Mouse (Mus musculus) MEL (cell line): ENCODE data around the gene Ntmt1. TPM values are rescaled to one million over a fixed set of nuclear protein-coding genes. Genes with fewer than 3 reads are reported as not detected.

Source experiments
- DNase-seq: peaks from one replicate; pipeline ENCODE4 v3.0.0; 2011; ENCODE audit warnings: low read depth, low spot score
- H3K27ac ChIP-seq: 2 replicates; pipeline ENCODE4 v1.5.1; 2012; ENCODE audit warnings: low read depth, mild to moderate bottlenecking, control low read depth, low read length, moderate library complexity; ENCODE audit not compliant: control insufficient read depth
- H3K27me3 ChIP-seq, 2 experiments: fragments of 150-350 bp in 1 of 2; sonication (generic) in 1 of 2; 2 replicates each; pipeline ENCODE4 v1.6.1; 2012; ENCODE audit warnings: low read length in 2 of 2, mild to moderate bottlenecking in 2 of 2, improper control_type of control experiment in 1 of 2, moderate library complexity in 1 of 2; ENCODE audit not compliant: insufficient read depth in 2 of 2, control insufficient read depth in 1 of 2
- H3K36me3 ChIP-seq, 2 experiments: 2 replicates each; pipeline ENCODE4 v1.6.1; 2012 to 2014; ENCODE audit warnings: low read length in 2 of 2, improper control_type of control experiment in 1 of 2, inconsistent platforms in 1 of 2, mild to moderate bottlenecking in 1 of 2; ENCODE audit not compliant: insufficient read depth in 2 of 2, control insufficient read depth in 1 of 2
- H3K4me1 ChIP-seq, 2 experiments: fragments of 150-350 bp in 1 of 2; sonication (generic) in 1 of 2; 2 replicates each; pipeline ENCODE4 v1.6.1; 2012; ENCODE audit warnings: low read length in 2 of 2, improper control_type of control experiment in 1 of 2, mild to moderate bottlenecking in 1 of 2; ENCODE audit not compliant: insufficient read depth in 2 of 2, control insufficient read depth in 1 of 2
- H3K4me3 ChIP-seq, 2 experiments: fragments of 150-350 bp in 1 of 2; sonication (generic) in 1 of 2; 2 replicates each; pipeline ENCODE4 v1.5.1; 2012; ENCODE audit warnings: low read depth in 2 of 2, low read length in 2 of 2, mild to moderate bottlenecking in 2 of 2, moderate library complexity in 2 of 2, control low read depth in 1 of 2, improper control_type of control experiment in 1 of 2; ENCODE audit not compliant: control insufficient read depth in 1 of 2, insufficient read depth in 1 of 2
- H3K79me2 ChIP-seq: 2 replicates; pipeline ENCODE4 v1.6.1; 2012; ENCODE audit warnings: mild to moderate bottlenecking, low read length, moderate library complexity; ENCODE audit not compliant: control insufficient read depth, poor library complexity, insufficient read depth
- H3K9ac ChIP-seq: 2 replicates; pipeline ENCODE4 v1.6.1; 2012; ENCODE audit warnings: low read depth, mild to moderate bottlenecking, control low read depth, low read length, moderate library complexity; ENCODE audit not compliant: control insufficient read depth, poor library complexity, severe bottlenecking
- H3K9me3 ChIP-seq: fragments of 150-350 bp; sonication (generic); replicated peaks from 2 replicates; pipeline ENCODE4 v1.6.1; 2012; ENCODE audit warnings: mild to moderate bottlenecking, low read length, improper control_type of control experiment, moderate library complexity; ENCODE audit not compliant: insufficient read depth
- BHLHE40 ChIP-seq: IDR thresholded peaks from 2 replicates; pipeline ENCODE4 v1.6.1; 2012; ENCODE audit warnings: low read depth, mild to moderate bottlenecking, inconsistent platforms, low read length, improper control_type of control experiment, borderline replicate concordance
- CHD2 ChIP-seq: IDR thresholded peaks from 2 replicates; pipeline ENCODE4 v1.6.1; 2011; ENCODE audit warnings: low read length, improper control_type of control experiment
- CTCF ChIP-seq, 3 experiments: IDR thresholded peaks in 2 of 3; conservative IDR thresholded peaks in 1 of 3; 2 replicates each; pipeline ENCODE4 v1.5.1; 2011 to 2012; ENCODE audit warnings: low read length in 3 of 3, low read depth in 2 of 3, mild to moderate bottlenecking in 2 of 3, improper control_type of control experiment in 1 of 3, inconsistent platforms in 1 of 3, mixed read lengths in 1 of 3, moderate library complexity in 1 of 3; ENCODE audit not compliant: control insufficient read depth in 1 of 3, insufficient read depth in 1 of 3, poor library complexity in 1 of 3, severe bottlenecking in 1 of 3
- E2F4 ChIP-seq: IDR thresholded peaks from 2 replicates; pipeline ENCODE4 v1.6.1; 2011; ENCODE audit warnings: low read depth, low read length, improper control_type of control experiment, borderline replicate concordance
- ELF1 ChIP-seq: IDR thresholded peaks from 2 replicates; pipeline ENCODE4 v1.6.1; 2014; ENCODE audit warnings: low read depth, mild to moderate bottlenecking, inconsistent platforms, low read length, improper control_type of control experiment, moderate library complexity
- EP300 ChIP-seq, 2 experiments: IDR thresholded peaks; 2 replicates each; pipeline ENCODE4 v1.6.1; 2011; ENCODE audit warnings: improper control_type of control experiment in 2 of 2, low read length in 2 of 2, low read depth in 1 of 2, mild to moderate bottlenecking in 1 of 2
- GABPA ChIP-seq: IDR thresholded peaks from 2 replicates; pipeline ENCODE4 v1.6.1; 2012; ENCODE audit warnings: low read depth, mild to moderate bottlenecking, inconsistent platforms, low read length, improper control_type of control experiment, moderate library complexity
- HCFC1 ChIP-seq: IDR thresholded peaks from 2 replicates; pipeline ENCODE4 v1.6.1; 2012; ENCODE audit warnings: low read depth, mild to moderate bottlenecking, inconsistent platforms, low read length, improper control_type of control experiment, moderate library complexity
- JUND ChIP-seq: IDR thresholded peaks from 2 replicates; pipeline ENCODE4 v1.6.1; 2011; ENCODE audit warnings: low read depth, mild to moderate bottlenecking, improper control_type of control experiment, low read length
- MAX ChIP-seq: IDR thresholded peaks from 2 replicates; pipeline ENCODE4 v1.6.1; 2011; ENCODE audit warnings: low read length, improper control_type of control experiment
- MAZ ChIP-seq: IDR thresholded peaks from 2 replicates; pipeline ENCODE4 v1.6.1; 2012; ENCODE audit warnings: low read depth, mild to moderate bottlenecking, inconsistent platforms, low read length, improper control_type of control experiment
- MEF2A ChIP-seq: IDR thresholded peaks from 2 replicates; pipeline ENCODE4 v1.6.1; 2014; ENCODE audit warnings: low read depth, mild to moderate bottlenecking, inconsistent platforms, low read length, improper control_type of control experiment; ENCODE audit not compliant: poor library complexity, insufficient replicate concordance, severe bottlenecking; ENCODE audit errors: extremely low read depth
- MXI1 ChIP-seq: IDR thresholded peaks from 2 replicates; pipeline ENCODE4 v1.6.1; 2011; ENCODE audit warnings: mild to moderate bottlenecking, low read depth, low read length, improper control_type of control experiment
- MYC ChIP-seq: IDR thresholded peaks from 2 replicates; pipeline ENCODE4 v1.6.1; 2011; ENCODE audit warnings: low read depth, mild to moderate bottlenecking, low read length, improper control_type of control experiment, moderate library complexity
- NELFE ChIP-seq: IDR thresholded peaks from 2 replicates; pipeline ENCODE4 v1.6.1; 2011; ENCODE audit warnings: low read depth, low read length, improper control_type of control experiment
- POLR2A ChIP-seq, 2 experiments: IDR thresholded peaks; 2 replicates each; pipeline ENCODE4 v1.6.1; 2011 to 2012; ENCODE audit warnings: low read length in 2 of 2, mild to moderate bottlenecking in 2 of 2, control low read depth in 1 of 2, improper control_type of control experiment in 1 of 2, low read depth in 1 of 2, moderate library complexity in 1 of 2; ENCODE audit not compliant: control insufficient read depth in 1 of 2, insufficient read depth in 1 of 2, poor library complexity in 1 of 2
- RAD21 ChIP-seq: IDR thresholded peaks from 2 replicates; pipeline ENCODE4 v1.6.1; 2011; ENCODE audit warnings: mild to moderate bottlenecking, low read depth, low read length, improper control_type of control experiment
- RCOR1 ChIP-seq: IDR thresholded peaks from 2 replicates; pipeline ENCODE4 v1.6.1; 2012; ENCODE audit warnings: low read depth, mild to moderate bottlenecking, inconsistent platforms, low read length, improper control_type of control experiment
- TAL1 ChIP-seq: IDR thresholded peaks from 2 replicates; pipeline ENCODE4 v1.6.1; 2012; ENCODE audit warnings: mild to moderate bottlenecking, inconsistent platforms, low read length, moderate library complexity, mixed read lengths
- TBP ChIP-seq: IDR thresholded peaks from 2 replicates; pipeline ENCODE4 v1.8.0; 2011; ENCODE audit warnings: low read depth, low read length, improper control_type of control experiment
- UBTF ChIP-seq: IDR thresholded peaks from 2 replicates; pipeline ENCODE4 v1.6.1; 2012; ENCODE audit warnings: low read depth, mild to moderate bottlenecking, inconsistent platforms, low read length, improper control_type of control experiment, moderate library complexity, borderline replicate concordance; ENCODE audit not compliant: insufficient read depth
- USF1 ChIP-seq: IDR thresholded peaks from 2 replicates; pipeline ENCODE4 v1.6.1; 2014; ENCODE audit warnings: low read depth, mild to moderate bottlenecking, inconsistent platforms, low read length, improper control_type of control experiment, moderate library complexity
- USF2 ChIP-seq, 2 experiments: IDR thresholded peaks; 2 replicates each; pipeline ENCODE4 v1.6.1; 2011 to 2012; ENCODE audit warnings: improper control_type of control experiment in 2 of 2, low read length in 2 of 2, borderline replicate concordance in 1 of 2, inconsistent platforms in 1 of 2, low read depth in 1 of 2, mild to moderate bottlenecking in 1 of 2; ENCODE audit not compliant: insufficient read depth in 1 of 2
- ZC3H11A ChIP-seq: IDR thresholded peaks from 2 replicates; pipeline ENCODE4 v1.6.1; 2012; ENCODE audit warnings: low read depth, mild to moderate bottlenecking, inconsistent platforms, low read length, improper control_type of control experiment
- ZMIZ1 ChIP-seq: IDR thresholded peaks from 2 replicates; pipeline ENCODE4 v1.6.1; 2012; ENCODE audit warnings: low read depth, mild to moderate bottlenecking, inconsistent platforms, low read length, improper control_type of control experiment, moderate library complexity
- ZNF384 ChIP-seq: IDR thresholded peaks from 2 replicates; pipeline ENCODE4 v1.6.1; 2012; ENCODE audit warnings: low read depth, mild to moderate bottlenecking, inconsistent platforms, low read length, improper control_type of control experiment
- polyA plus RNA-seq, 2 experiments: library from polyadenylated mRNA; stranded (reverse) in 1 of 2; unstranded in 1 of 2; fragments of >175 nt in 1 of 2; fragments of >200 nt in 1 of 2; gene quantifications; 2 replicates each; pipeline versions ENCODE4 v1.2.1 to v1.2.4; 2012; ENCODE audit warnings: low replicate concordance in 2 of 2, low read depth in 1 of 2; ENCODE audit not compliant: insufficient read length in 2 of 2, insufficient read depth in 1 of 2, missing spikeins in 1 of 2
- total RNA-seq: library from RNA; depleted of rRNA; stranded (reverse); fragments of 300-350 nt; gene quantifications from 2 replicates; pipeline ENCODE4 v1.2.3, GENCODE M21; 2012

Ntmt1 gene
- total and polyA plus RNA-seq, 3 experiments, result 58.9 to 83.2 TPM; not detected in 1

DNA sequence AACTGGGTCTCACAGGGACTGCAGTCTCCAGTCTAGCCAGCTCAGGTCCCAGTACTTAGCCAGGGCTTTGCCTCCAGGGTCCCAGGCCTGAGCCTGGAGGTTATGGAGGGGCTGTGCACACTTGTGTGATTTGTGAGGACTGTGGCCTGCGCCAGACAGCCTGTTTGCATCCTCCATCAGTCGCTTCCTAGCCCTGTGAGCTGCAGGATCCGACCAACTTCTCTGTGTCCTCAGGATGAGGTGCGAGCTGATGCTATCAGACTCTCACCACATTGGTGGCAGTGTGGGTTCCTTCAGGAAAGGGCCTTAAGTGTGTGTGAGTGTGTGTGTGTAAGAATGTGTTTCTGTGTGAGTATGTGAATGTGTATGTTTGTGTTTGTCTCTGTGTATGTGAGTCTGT, 20.2 kb upstream of the Ntmt1 start:
- Histone ChIP-seq H3K9ac (no peak overlapping the region), H3K79me2 (no peaks in the 10 kb centered on the region), H3K36me3 (no peaks in the 10 kb centered on the region), H3K4me3 (no peak overlapping the region), H3K9me3 (no peaks in the 10 kb centered on the region), H3K27ac (no peak overlapping the region), H3K27me3 (no peaks in the 10 kb centered on the region), H3K4me1 (peaks cover 0 to 9% of the 10 kb centered on the region in 2 experiments)
- DNase-seq, result no peak
- TF ChIP-seq MEF2A (no peak), JUND (no peak), NELFE (no peak), CHD2 (no peak), BHLHE40 (no peak), TBP (no peak), RAD21 (no peak), MAX (no peak), CTCF (IDR thresholded peaks at IDR 0.05 in 2 of 3, conservative IDR thresholded peaks at IDR 0.05 in 1 of 3; ENCODE audit: control insufficient read depth in 1 of 3, insufficient read depth in 1 of 3, low read depth in 2 of 3, low read length in 3 of 3, poor library complexity in 1 of 3, severe bottlenecking in 1 of 3) (no peak), EP300 (IDR thresholded peaks at IDR 0.05; ENCODE audit: low read depth in 1 of 2, low read length in 2 of 2) (no peak), HCFC1 (no peak), USF2 (IDR thresholded peaks at IDR 0.05; ENCODE audit: borderline replicate concordance in 1 of 2, insufficient read depth in 1 of 2, low read depth in 1 of 2, low read length in 2 of 2) (no peak), MAZ (no peak), UBTF (no peak), ZMIZ1 (no peak), ZC3H11A (no peak), MXI1 (no peak), MYC (no peak)

GRCm38 (mm10) chr2:30792061-30792460, 15.6 kb upstream of the Ntmt1 start:
- H3K36me3 ChIP-seq, result peaks cover 0 to 4% of the 10 kb centered on the region in 2 experiments; a peak in 2 of 4 replicates
- H3K4me3 ChIP-seq, result no peak overlapping the region
- no peaks in the 10 kb centered on the region for H3K79me2 ChIP-seq
- DNase-seq, result no peak
- H3K27me3 ChIP-seq, result no peaks in the 10 kb centered on the region
- no peak for TF ChIP-seq USF1
- no peak for TF ChIP-seq UBTF
- TF ChIP-seq RCOR1, result no peak
- TF ChIP-seq HCFC1, result no peak
- TF ChIP-seq GABPA, result no peak
- TF ChIP-seq TAL1, result no peak
- TF ChIP-seq ZNF384, result no peak
- no peak for TF ChIP-seq CHD2
- no peak for TF ChIP-seq RAD21
- no peak for TF ChIP-seq E2F4
- TF ChIP-seq POLR2A (IDR thresholded peaks at IDR 0.05; ENCODE audit: control insufficient read depth in 1 of 2, insufficient read depth in 1 of 2, low read depth in 1 of 2, low read length in 2 of 2, poor library complexity in 1 of 2), result no peak
- no peak for TF ChIP-seq CTCF (IDR thresholded peaks at IDR 0.05 in 2 of 3, conservative IDR thresholded peaks at IDR 0.05 in 1 of 3; ENCODE audit: control insufficient read depth in 1 of 3, insufficient read depth in 1 of 3, low read depth in 2 of 3, low read length in 3 of 3, poor library complexity in 1 of 3, severe bottlenecking in 1 of 3)
- TF ChIP-seq ELF1, result no peak
- TF ChIP-seq, all 39 proteins: peak for 0
- H3K4me1 ChIP-seq, result peaks cover 0 to 10% of the 10 kb centered on the region in 2 experiments
- H3K27ac ChIP-seq, result no peak overlapping the region
- H3K9me3 ChIP-seq, result no peaks in the 10 kb centered on the region
- H3K9ac ChIP-seq, result no peak overlapping the region
